Mouse (Mus musculus): Measurements from ENCODE around the gene Mief2. TPM values are rescaled to one million over a fixed set of nuclear protein-coding genes. Genes with fewer than 3 reads are reported as not detected.

Gene Mief2
- polyA plus RNA-seq, 1 experiment from 2014 or later: 18.2 TPM

DNA sequence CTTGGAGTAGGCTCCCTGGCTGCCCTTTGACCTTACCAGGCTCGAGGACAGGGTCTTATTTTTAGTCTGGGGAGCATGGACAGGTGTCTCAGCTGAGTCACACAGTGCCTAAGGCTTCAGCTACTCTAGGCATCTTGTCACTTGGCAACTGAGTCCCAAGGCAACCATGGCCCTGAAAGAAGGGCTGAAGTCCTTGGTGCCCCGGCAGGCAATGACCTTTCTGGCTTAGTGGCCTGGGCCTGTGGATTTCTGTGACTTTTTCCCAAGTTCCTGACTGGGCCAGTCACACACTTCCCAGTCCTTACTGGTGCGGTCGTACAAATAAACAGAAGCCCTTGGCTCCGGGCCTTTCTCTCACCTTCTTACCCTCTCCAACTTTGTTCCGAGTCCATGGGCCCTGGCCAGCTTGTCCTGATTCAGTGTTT, 1.0 kb downstream of the Mief2 start:
- Histone ChIP-seq H3K27me3 (ENCODE audit: low read depth, poor library complexity, severe bottlenecking) (no peaks in the 10 kb centered on the region), H3K27ac (peak overlapping the region; percentile 89; the same call in 1 of the 2 replicates), H3K36me3 (peaks cover 49% of the 10 kb centered on the region), H3K4me1 (peaks cover 34% of the 10 kb centered on the region), H3K4me3 (peak overlapping the region; percentile 80), H3K9me3 (replicated peaks) (no peaks in the 10 kb centered on the region)
- DNase-seq (ENCODE audit: low spot score): no peak
- WGBS: 85% methylated on average over 6 of the region's 6 CpGs

DNA sequence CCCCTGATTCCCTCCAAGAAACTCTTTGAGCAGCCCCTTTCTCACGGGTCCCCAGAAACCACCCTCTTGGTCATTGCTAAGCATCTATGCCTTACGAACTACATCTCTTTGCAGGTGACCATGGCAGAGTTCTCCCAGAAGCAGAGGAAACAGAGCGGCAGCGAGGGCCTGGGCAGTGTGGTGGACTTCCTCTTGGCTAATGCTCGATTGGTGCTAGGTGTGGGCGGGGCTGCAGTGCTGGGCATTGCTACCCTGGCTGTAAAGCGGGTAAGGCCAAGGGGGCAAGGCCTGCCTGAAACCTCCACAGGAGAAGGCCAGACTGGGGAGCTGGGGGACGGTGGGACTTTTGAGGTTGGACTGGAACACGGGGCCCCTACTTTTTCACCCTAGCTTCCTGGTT, 2.0 kb downstream of the Mief2 start:
- Histone ChIP-seq H3K4me1 (peaks cover 34% of the 10 kb centered on the region), H3K27me3 (ENCODE audit: low read depth, poor library complexity, severe bottlenecking) (no peaks in the 10 kb centered on the region), H3K27ac (0 out of 2 replicates have a peak overlapping the region, but pooled peaks have one; percentile 12), H3K4me3 (no peak overlapping the region), H3K36me3 (peaks cover 41% of the 10 kb centered on the region), H3K9me3 (replicated peaks) (no peaks in the 10 kb centered on the region)
- 87% methylated on average over 9 of the region's 9 CpGs for WGBS
- no peak for DNase-seq (ENCODE audit: low spot score)

DNA sequence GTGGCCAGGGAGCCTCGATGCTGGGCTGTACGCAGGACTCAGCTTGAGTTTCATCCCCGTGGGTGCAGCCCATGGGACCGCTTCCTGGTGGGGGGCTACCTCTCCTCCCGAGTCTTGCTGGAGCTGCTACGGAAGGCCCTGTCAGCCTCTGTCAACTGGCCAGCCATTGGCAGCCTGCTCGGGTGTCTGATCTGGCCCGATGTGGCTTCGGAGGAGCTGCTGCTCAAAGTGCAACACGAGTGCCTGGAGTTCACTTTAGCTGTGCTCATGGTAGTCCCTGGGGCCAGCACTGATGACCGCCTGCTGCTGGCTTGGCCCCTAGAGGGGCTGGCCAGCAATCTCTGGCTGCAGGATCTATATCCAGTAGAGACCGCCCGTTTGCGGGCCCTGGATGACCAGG, 3.1 kb downstream of the Mief2 start:
- Histone ChIP-seq H3K27ac (no peak overlapping the region), H3K4me3 (no peak overlapping the region), H3K9me3 (replicated peaks) (no peaks in the 10 kb centered on the region), H3K4me1 (peaks cover 29% of the 10 kb centered on the region), H3K27me3 (ENCODE audit: low read depth, poor library complexity, severe bottlenecking) (no peaks in the 10 kb centered on the region), H3K36me3 (peaks cover 45% of the 10 kb centered on the region)
- DNase-seq (ENCODE audit: low spot score): no peak
- 94% methylated on average over 14 of the region's 14 CpGs for WGBS

DNA sequence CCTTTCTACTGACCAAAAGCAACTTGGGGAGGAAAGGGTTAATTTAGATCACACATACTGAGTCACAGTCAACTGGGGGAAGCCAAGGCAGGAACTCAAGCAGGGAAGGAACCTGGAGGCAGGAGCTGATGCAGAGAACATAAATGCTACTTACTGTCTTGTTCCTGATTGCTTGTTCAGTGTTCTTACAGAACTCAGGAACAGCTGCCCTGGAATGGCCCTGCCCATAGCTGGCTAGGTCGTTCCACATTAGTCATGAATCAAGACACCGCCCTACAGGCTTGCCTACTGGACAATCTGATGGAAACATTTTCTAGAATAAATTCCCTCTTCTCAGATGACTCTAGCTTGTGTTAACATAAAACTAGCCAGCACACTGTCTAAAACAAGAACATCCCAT, 6.0 kb downstream of the Mief2 start:
- no peak overlapping the region for H3K4me3 ChIP-seq
- peaks cover 57% of the 10 kb centered on the region for H3K36me3 ChIP-seq
- no peaks in the 10 kb centered on the region for H3K9me3 ChIP-seq (replicated peaks)
- no peak for DNase-seq (ENCODE audit: low spot score)
- peaks cover 4% of the 10 kb centered on the region for H3K4me1 ChIP-seq
- no peak overlapping the region for H3K27ac ChIP-seq
- WGBS: 87% methylated on average over 2 of the region's 2 CpGs
- no peaks in the 10 kb centered on the region for H3K27me3 ChIP-seq (ENCODE audit: low read depth, poor library complexity, severe bottlenecking)

DNA sequence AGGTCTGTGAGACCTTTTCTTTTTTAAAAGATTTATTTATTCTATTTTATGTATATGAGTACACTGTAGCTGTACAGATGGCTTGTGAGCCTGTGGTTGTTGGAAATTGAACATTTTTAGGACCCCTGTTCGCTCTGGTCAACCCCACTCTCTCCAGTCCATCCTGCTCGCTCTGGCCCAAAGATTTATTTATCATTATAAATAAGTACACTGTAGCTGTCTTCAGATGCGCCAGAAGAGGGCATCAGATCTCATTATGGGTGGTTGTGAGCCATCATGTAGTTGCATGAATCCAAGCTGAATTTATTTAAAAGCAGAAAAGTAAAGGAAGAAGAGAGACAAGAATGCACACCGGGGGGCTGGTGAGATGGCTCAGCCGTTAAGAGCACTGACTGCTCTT, 7.0 kb downstream of the Mief2 start:
- no peaks in the 10 kb centered on the region for H3K27me3 ChIP-seq (ENCODE audit: low read depth, poor library complexity, severe bottlenecking)
- 85% methylated on average over 5 of the region's 5 CpGs for WGBS
- H3K27ac ChIP-seq: no peak overlapping the region
- no peaks in the 10 kb centered on the region for H3K4me1 ChIP-seq
- DNase-seq (ENCODE audit: low spot score): no peak
- peaks cover 65% of the 10 kb centered on the region for H3K36me3 ChIP-seq
- H3K4me3 ChIP-seq: no peak overlapping the region
- H3K9me3 ChIP-seq (replicated peaks): no peaks in the 10 kb centered on the region

DNA sequence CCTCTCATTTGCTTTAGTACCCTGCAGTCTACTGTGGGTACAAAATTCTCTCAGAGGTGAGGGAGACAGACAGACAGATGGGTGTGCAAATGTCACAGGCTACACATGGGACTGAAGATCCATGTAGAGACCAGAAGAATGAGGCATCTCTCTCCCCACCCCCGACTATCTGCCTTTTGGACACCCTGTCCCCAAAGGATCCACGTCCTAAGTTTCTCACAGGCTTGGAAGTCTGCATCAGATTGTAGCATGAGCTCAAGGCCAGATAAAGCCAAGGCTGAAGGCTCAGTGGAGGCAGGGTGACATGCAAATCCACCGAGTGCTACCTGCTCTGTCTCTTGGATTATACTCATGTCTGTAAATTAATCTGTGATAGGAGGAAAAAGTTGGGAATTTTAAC, 8.3 kb downstream of the Mief2 start:
- no peaks in the 10 kb centered on the region for H3K27me3 ChIP-seq (ENCODE audit: low read depth, poor library complexity, severe bottlenecking)
- H3K27ac ChIP-seq: no peak overlapping the region
- 78% methylated on average over 3 of the region's 3 CpGs for WGBS
- no peak for DNase-seq (ENCODE audit: low spot score)
- peaks cover 65% of the 10 kb centered on the region for H3K36me3 ChIP-seq
- H3K9me3 ChIP-seq (replicated peaks): no peaks in the 10 kb centered on the region
- no peaks in the 10 kb centered on the region for H3K4me1 ChIP-seq
- no peak overlapping the region for H3K4me3 ChIP-seq

DNA sequence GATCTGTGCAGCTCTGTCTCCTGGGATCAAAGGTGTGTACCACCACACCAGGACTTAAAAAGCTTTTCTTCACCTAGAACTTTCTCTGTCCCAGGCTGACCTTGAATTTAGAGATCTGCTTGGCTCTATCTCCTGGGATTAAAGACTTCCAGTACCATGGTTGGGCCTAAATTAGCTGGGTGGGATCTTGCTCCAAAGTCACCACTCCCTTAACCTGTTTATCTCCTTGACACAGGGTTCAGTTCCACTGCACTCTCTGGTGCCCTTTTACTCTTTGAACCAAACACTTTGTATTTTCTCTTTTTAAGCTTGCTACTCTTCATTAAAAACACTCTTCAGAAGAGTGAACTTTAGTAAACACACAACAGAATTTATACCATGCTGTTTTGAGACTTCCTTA, 9.3 kb downstream of the Mief2 start:
- H3K9me3 ChIP-seq (replicated peaks): no peaks in the 10 kb centered on the region
- no peaks in the 10 kb centered on the region for H3K4me1 ChIP-seq
- no peak overlapping the region for H3K27ac ChIP-seq
- H3K27me3 ChIP-seq (ENCODE audit: low read depth, poor library complexity, severe bottlenecking): no peaks in the 10 kb centered on the region
- DNase-seq (ENCODE audit: low spot score): no peak
- no peak overlapping the region for H3K4me3 ChIP-seq
- peaks cover 67% of the 10 kb centered on the region for H3K36me3 ChIP-seq

DNA sequence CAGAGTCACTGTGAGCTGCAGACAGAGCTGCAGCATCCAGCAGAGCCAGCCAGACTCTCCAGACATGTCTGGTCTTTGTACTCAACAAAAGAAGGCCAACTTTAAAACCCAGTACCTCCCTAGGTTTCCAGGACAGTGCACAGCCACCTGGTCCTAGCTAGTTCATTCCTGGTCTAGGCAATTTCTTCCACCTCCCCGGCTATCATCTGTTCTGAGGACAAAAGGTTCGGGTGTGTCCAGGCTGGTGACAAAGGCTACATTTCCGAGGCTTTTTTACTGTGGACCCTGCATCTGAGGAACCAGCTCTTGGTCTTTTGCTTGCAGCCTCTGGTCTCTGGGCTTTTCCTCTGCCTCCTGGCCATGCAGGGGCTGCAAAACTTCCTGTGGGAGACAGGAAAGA, 12.1 kb downstream of the Mief2 start:
- Histone ChIP-seq H3K4me3 (no peak overlapping the region), H3K4me1 (no peaks in the 10 kb centered on the region), H3K27ac (no peak overlapping the region), H3K27me3 (ENCODE audit: low read depth, poor library complexity, severe bottlenecking) (no peaks in the 10 kb centered on the region), H3K36me3 (peaks cover 77% of the 10 kb centered on the region), H3K9me3 (replicated peaks) (no peaks in the 10 kb centered on the region)
- WGBS: 95% methylated on average over 3 of the region's 3 CpGs
- no peak for DNase-seq (ENCODE audit: low spot score)

DNA sequence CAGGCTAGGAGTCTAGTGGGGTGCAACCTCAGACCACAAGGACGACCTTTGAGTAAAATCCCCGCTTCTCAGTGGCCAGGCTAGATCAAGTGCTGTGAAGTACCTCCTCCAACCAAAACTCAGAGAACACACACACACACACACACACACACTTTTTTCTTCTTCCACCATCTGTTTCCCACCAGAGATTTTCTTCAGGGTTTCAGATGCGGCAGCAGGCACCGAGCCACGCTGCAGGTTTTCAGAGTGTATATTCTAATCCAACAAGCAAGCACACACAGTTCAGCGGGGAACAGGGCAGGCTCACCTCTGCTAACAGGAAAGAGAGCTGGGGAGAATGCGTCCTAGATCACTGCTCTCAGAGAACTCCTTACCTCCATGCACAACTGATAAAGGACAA, 27.4 kb downstream of the Mief2 start:
- Histone ChIP-seq H3K9me3 (replicated peaks) (no peaks in the 10 kb centered on the region), H3K36me3 (peaks cover 97% of the 10 kb centered on the region), H3K4me3 (no peak overlapping the region), H3K27me3 (ENCODE audit: low read depth, poor library complexity, severe bottlenecking) (no peaks in the 10 kb centered on the region), H3K4me1 (no peaks in the 10 kb centered on the region), H3K27ac (no peak overlapping the region)
- no peak for DNase-seq (ENCODE audit: low spot score)
- WGBS: 95% methylated on average over 7 of the region's 7 CpGs

DNA sequence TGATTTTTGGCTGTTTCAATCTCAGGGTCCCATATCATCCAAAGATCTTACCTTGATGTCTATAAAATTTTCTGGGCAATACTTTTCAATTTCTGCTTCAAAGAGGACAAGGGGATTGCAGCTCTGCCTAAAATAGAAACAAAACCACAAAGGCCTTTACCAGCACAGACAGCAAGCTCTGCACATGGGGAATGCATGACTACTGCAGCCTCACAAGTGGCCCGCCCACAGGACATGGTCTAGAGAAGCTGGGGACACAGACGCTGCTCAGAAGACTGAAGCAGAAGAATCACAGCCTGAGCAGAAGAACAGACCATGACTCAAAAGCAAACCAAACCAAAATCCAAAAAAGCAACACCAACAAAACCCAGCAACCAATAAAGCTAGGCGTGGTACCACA, 33.5 kb downstream of the Mief2 start:
- Histone ChIP-seq H3K27me3 (ENCODE audit: low read depth, poor library complexity, severe bottlenecking) (no peaks in the 10 kb centered on the region), H3K4me3 (no peak overlapping the region), H3K4me1 (no peaks in the 10 kb centered on the region), H3K9me3 (replicated peaks) (no peaks in the 10 kb centered on the region), H3K36me3 (peaks cover 86% of the 10 kb centered on the region), H3K27ac (no peak overlapping the region)
- WGBS: 91% methylated on average over 3 of the region's 3 CpGs
- DNase-seq (ENCODE audit: low spot score): no peak

DNA sequence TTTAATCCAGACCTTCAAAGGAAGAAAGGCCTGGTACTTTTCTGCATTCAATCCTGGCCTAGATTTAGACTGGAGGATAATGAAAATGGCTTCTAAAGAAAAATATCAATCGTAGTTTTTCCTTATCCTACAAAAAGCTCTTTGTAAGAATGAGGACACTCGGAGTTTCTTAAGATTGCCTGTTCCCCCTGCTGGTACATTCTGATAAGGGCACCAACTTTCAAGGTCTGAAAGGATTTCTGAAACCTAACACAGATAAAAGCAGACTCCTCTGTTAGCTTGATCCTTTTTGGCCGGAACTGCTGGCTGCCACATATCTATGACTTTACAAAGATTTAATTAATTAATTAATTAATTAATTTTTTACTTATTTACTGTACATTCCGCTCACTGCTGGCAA, 38.8 kb downstream of the Mief2 start:
- 93% methylated on average over 4 of the region's 4 CpGs for WGBS
- Histone ChIP-seq H3K36me3 (peaks cover 36% of the 10 kb centered on the region), H3K9me3 (replicated peaks) (no peaks in the 10 kb centered on the region), H3K27ac (no peak overlapping the region), H3K4me3 (no peak overlapping the region), H3K4me1 (peaks cover 2% of the 10 kb centered on the region; the same call in 1 of the 2 replicates), H3K27me3 (ENCODE audit: low read depth, poor library complexity, severe bottlenecking) (no peaks in the 10 kb centered on the region)
- no peak for DNase-seq (ENCODE audit: low spot score)

DNA sequence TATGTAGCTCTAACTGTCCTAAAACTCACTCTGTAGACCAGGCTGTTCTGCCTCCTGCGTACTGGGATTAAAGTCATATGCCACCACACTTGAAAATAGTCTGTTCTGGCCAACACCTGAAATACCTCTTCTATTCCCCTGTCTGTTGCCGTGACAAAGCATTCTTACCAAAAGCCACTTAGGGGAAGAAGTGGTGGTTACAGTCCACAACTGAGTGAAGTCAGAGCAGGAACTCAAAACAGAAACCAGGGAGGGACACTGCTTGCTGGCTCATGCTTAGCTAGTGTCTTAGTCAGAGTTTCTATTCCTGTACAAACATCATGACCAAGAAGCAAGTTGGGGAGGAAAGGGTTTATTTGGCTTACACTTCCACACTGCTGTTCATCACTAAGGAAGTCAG, 41.1 kb downstream of the Mief2 start:
- H3K27ac ChIP-seq: no peak overlapping the region
- no peak for DNase-seq (ENCODE audit: low spot score)
- H3K9me3 ChIP-seq (replicated peaks): no peaks in the 10 kb centered on the region
- 84% methylated on average over 2 of the region's 2 CpGs for WGBS
- peaks cover 2% of the 10 kb centered on the region; the same call in 1 of the 2 replicates for H3K4me1 ChIP-seq
- H3K27me3 ChIP-seq (ENCODE audit: low read depth, poor library complexity, severe bottlenecking): no peaks in the 10 kb centered on the region
- H3K36me3 ChIP-seq: peaks cover 21% of the 10 kb centered on the region
- no peak overlapping the region for H3K4me3 ChIP-seq

DNA sequence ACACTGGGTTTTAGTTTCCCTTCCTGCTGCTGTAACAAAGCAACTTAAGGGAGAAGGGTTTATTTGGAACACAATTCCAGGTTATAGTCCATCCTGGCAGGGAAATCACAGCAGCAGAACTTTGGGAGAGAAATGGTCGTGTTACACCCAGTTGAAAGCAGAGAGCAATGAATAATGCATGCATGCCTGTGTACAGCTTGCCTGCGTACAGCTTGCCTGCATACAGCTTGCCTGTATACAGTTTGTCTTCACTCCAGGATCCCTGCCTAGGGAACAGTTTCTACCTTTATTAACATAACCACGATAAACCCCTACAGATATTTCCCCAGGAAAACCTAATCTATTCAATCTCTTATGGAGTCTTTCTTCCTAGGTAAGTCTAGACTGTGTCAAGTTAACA, 42.6 kb downstream of the Mief2 start:
- no peak overlapping the region for H3K4me3 ChIP-seq
- H3K4me1 ChIP-seq: peaks cover 12% of the 10 kb centered on the region
- H3K27ac ChIP-seq: no peak overlapping the region
- no peaks in the 10 kb centered on the region for H3K27me3 ChIP-seq (ENCODE audit: low read depth, poor library complexity, severe bottlenecking)
- H3K36me3 ChIP-seq: peaks cover 7% of the 10 kb centered on the region
- DNase-seq (ENCODE audit: low spot score): no peak
- no peaks in the 10 kb centered on the region for H3K9me3 ChIP-seq (replicated peaks)
- 90% methylated on average over 3 of the region's 3 CpGs for WGBS

DNA sequence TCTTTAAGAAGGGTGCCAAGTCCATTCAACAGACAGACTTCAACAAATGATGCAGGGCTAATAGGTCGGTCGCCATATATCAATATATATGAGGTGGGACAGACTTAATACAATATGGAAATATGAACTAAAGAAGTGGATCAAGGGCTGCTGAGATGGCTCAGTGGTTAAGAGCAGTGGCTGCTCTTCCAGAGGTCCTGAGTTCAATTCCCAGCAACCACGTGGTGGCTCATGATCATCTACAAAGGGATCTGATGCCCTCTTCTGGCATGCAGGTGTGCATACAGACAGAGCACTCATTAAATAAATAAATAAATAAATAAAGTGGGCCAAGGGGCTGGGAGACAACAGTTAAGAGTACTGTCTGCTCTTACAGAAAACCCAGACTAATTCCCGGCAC, 44.0 kb downstream of the Mief2 start:
- H3K27me3 ChIP-seq (ENCODE audit: low read depth, poor library complexity, severe bottlenecking): no peaks in the 10 kb centered on the region
- no peaks in the 10 kb centered on the region for H3K9me3 ChIP-seq (replicated peaks)
- no peak for DNase-seq (ENCODE audit: low spot score)
- peaks cover 19% of the 10 kb centered on the region for H3K4me1 ChIP-seq
- H3K27ac ChIP-seq: no peak overlapping the region
- WGBS: 81% methylated on average over 4 of the region's 4 CpGs
- no peak overlapping the region for H3K4me3 ChIP-seq
- H3K36me3 ChIP-seq: no peaks in the 10 kb centered on the region
